Mouse (Mus musculus) heart, embryonic 14.5 days (tissue): Measurements from ENCODE around the gene Gm7029. TPM values are rescaled to one million over a fixed set of nuclear protein-coding genes. Genes with fewer than 3 reads are reported as not detected.

Experiments
- ATAC-seq: fragments of 200-750 bp; cut with Nextera tagmentation; 2 replicates; pipeline ENCODE4 v1.8.0; 2017; ENCODE audit warnings: low read depth, moderate TSS enrichment; ENCODE audit not compliant: insufficient number of reproducible peaks, insufficient read depth, low FRiP score
- H3K27ac ChIP-seq, 2 experiments: fragments of 200-500 bp in 1 of 2; fragments of 300-500 bp in 1 of 2; sonication (generic) in 1 of 2; replicated peaks in 1 of 2; 2 replicates each; pipeline ENCODE4 v1.5.1; 2012 to 2014; ENCODE audit warnings: low read depth in 2 of 2, low read length in 2 of 2, control low read depth in 1 of 2, mild to moderate bottlenecking in 1 of 2, mixed read lengths in 1 of 2; ENCODE audit not compliant: control insufficient read depth in 1 of 2, insufficient read depth in 1 of 2
- H3K27me3 ChIP-seq: fragments of 300-500 bp; sonication (generic); 2 replicates; pipeline ENCODE4 v1.6.1; 2014; ENCODE audit warnings: mild to moderate bottlenecking, low read length, control low read depth; ENCODE audit not compliant: control insufficient read depth, insufficient read depth
- H3K36me3 ChIP-seq: fragments of 300-500 bp; sonication (generic); 2 replicates; pipeline ENCODE4 v1.6.1; 2014; ENCODE audit warnings: mild to moderate bottlenecking, control low read depth, low read length, mixed read lengths; ENCODE audit not compliant: control insufficient read depth, insufficient read depth
- H3K4me1 ChIP-seq, 2 experiments: fragments of 200-500 bp in 1 of 2; fragments of 300-500 bp in 1 of 2; sonication (generic) in 1 of 2; 2 replicates each; pipeline ENCODE4 v1.6.1; 2012 to 2014; ENCODE audit warnings: low read length in 2 of 2, control low read depth in 1 of 2, mixed read lengths in 1 of 2; ENCODE audit not compliant: control insufficient read depth in 2 of 2, insufficient read depth in 2 of 2
- H3K4me2 ChIP-seq: fragments of 300-500 bp; sonication (generic); 2 replicates; pipeline ENCODE4 v1.6.1; 2014; ENCODE audit warnings: mild to moderate bottlenecking, low read length
- H3K4me3 ChIP-seq, 2 experiments: fragments of 200-500 bp in 1 of 2; fragments of 300-500 bp in 1 of 2; sonication (generic) in 1 of 2; 2 replicates each; pipeline ENCODE4 v1.5.1; 2012 to 2014; ENCODE audit warnings: low read length in 2 of 2, mild to moderate bottlenecking in 2 of 2, control low read depth in 1 of 2, low read depth in 1 of 2, moderate library complexity in 1 of 2; ENCODE audit not compliant: control insufficient read depth in 1 of 2, insufficient read depth in 1 of 2
- H3K9ac ChIP-seq: fragments of 300-500 bp; sonication (generic); 2 replicates; pipeline ENCODE4 v1.6.1; 2014; ENCODE audit warnings: mild to moderate bottlenecking, low read length
- H3K9me3 ChIP-seq: fragments of 300-500 bp; sonication (generic); 2 replicates; pipeline ENCODE4 v1.6.1; 2016; ENCODE audit warnings: low read length, control low read depth; ENCODE audit not compliant: control insufficient read depth
- WGBS: fragments of 180-500 bp; shearing (Covaris S2); extraction: QIAGEN DNeasy Blood & Tissue Kit; methylation state at CpG from one replicate; pipeline ENCODE4 v1.1.7; 2014; 5-methylcytosine and 5-hydroxymethylcytosine counted together
- polyA plus RNA-seq: library from polyadenylated mRNA; unstranded; fragments of >200 nt; fragmentation: Nextera tagmentation; extraction: Ambion mirVana; gene quantifications from 2 replicates; pipeline ENCODE4 v1.2.1, GENCODE M21; 2014

The Gm7029 gene
- polyA plus RNA-seq, 1 experiment from 2014 or later = not detected

DNA sequence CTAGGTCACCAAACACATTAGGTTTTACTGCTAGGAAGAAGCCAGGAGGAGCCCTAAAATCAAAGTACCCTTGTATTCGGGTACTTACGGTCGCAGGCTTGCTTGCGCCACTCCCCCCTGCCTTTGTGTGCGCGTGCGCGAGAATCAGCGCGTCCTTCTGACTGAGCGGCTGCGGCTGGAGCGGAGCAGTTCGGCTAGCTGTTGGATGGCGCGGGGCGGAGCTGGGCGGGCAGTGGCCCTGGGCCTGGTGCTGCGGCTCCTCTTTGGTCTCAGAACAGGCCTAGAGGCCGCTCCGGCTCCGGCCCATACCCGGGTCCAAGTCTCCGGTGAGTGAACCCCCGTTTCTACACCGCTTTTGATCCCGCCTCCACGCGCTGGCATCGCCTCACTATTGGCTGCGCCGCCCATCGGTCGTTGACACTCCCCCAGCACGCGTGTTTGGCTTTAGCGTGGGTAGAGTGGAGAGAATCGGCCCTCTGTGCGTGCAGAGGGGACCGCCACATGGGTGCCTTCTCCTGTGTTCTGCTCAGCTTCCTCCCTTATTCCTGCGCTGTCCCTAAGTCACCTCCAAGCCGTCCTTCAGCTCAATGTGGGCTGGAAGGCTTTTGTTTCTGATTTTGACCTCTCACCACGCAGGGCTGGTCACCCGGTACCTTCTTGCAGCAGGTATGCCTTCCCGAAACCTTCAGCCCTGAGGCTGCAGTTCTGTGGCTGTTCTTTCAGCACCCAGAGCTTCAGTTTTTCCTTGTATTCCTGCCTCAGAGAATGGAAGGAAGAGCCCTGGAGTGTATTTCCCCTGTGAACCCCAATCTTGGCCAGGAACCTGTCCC, 30.5 kb upstream of the Gm7029 start, which contains the start of gene Cd320:
Gene Cd320 (plus strand): TSS at position 126 of the 830 bp plus-strand sequence.
- Histone ChIP-seq H3K9me3 (no peaks in the 10 kb centered on the region), H3K36me3 (peaks cover 24% of the 10 kb centered on the region), H3K4me3 (peak within 1 kb of the TSS; percentile 63 to 89), H3K27ac (0 out of 4 replicates have a peak within 1 kb of the TSS, but pooled peaks of 1 of the 2 experiments have one; percentile 19), H3K4me1 (peaks cover 3 to 4% of the 10 kb centered on the region in 2 experiments; a peak in 1 of 4 replicates), H3K9ac (peak within 1 kb of the TSS; percentile 81), H3K4me2 (peak within 1 kb of the TSS; percentile 93), H3K27me3 (no peaks in the 10 kb centered on the region)
- under 1% methylated on average over 45 of the region's 45 CpGs for WGBS
- ATAC-seq = peak; percentile 82

DNA sequence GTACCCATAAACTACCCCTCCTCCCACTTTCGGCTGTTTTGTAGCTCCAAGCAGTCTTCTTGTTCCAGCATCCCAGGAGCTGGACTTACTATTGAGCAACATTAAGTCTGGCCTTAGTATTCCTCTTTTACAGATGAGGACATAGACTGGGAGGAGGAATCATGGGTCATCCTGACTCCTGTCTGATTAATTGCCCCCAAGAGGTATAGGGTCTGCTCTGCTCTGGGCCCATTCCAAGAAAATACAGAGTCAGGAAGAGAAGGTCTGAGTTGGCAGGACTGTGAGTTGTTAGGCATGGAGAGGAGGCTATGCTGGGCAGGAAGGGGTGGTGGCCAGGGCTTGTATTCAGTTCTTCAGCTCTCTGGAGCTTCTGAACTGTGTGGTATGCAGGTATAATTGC, 29.4 kb upstream of the Gm7029 start:
- no peak for ATAC-seq
- WGBS = 76% methylated on average over 1 of the region's 1 CpGs
- peaks cover 3 to 4% of the 10 kb centered on the region in 2 experiments; a peak in 1 of 4 replicates for H3K4me1 ChIP-seq
- no peak overlapping the region for H3K4me3 ChIP-seq
- H3K9me3 ChIP-seq = no peaks in the 10 kb centered on the region
- H3K36me3 ChIP-seq = peaks cover 22% of the 10 kb centered on the region
- no peak overlapping the region for H3K9ac ChIP-seq
- H3K27ac ChIP-seq = no peak overlapping the region
- no peak overlapping the region for H3K4me2 ChIP-seq
- no peaks in the 10 kb centered on the region for H3K27me3 ChIP-seq

DNA sequence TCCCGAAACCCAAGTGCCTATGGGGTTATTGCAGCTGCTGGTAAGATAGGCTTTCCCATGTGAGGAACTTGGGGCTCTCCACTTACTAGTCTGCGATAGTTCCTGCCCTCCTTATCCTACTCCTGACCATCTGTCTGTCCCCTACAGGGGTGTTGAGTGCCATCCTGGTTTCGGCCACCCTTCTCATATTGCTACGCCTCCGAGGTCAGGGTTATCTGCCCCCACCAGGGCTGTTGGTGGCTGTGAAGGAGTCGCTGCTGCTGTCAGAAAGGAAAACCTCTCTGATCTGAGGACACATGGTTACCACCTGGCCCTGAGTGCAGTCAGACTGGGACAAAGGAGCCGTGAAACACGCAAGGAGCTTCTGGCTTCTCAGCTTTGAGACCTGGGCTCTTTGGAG, 25.5 kb upstream of the Gm7029 start:
- H3K4me2 ChIP-seq = no peak overlapping the region
- H3K36me3 ChIP-seq = peaks cover 9% of the 10 kb centered on the region; the same call in 1 of the 2 replicates
- WGBS = 65% methylated on average over 8 of the region's 8 CpGs
- H3K9ac ChIP-seq = no peak overlapping the region
- H3K27me3 ChIP-seq = no peaks in the 10 kb centered on the region
- no peak for ATAC-seq
- no peak overlapping the region for H3K27ac ChIP-seq
- no peak overlapping the region for H3K4me3 ChIP-seq
- no peaks in the 10 kb centered on the region for H3K9me3 ChIP-seq
- H3K4me1 ChIP-seq = peaks cover 3 to 4% of the 10 kb centered on the region in 2 experiments; a peak in 1 of 4 replicates

DNA sequence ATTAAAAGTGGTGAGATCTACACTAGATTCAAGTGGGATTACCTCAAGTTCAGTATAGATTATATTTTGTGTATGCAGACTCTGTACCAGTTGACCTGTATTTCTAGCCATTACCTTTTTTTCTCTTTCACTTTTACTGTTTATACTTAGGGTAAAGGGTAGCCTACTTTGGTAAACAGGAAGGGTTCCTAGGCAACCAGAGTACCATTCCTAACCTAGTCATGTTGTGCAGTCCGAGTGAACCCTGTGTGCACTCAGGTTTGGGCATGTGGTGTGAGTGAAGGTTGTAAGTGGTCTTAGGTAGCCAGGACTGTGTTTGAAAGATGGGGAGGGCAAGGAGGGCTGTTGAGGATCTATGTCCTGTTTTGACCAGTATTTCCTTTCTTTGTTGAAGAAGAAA, 22.3 kb upstream of the Gm7029 start:
- H3K9ac ChIP-seq = no peak overlapping the region
- H3K4me2 ChIP-seq = no peak overlapping the region
- no peaks in the 10 kb centered on the region for H3K9me3 ChIP-seq
- H3K27ac ChIP-seq = no peak overlapping the region
- H3K4me1 ChIP-seq = no peaks in the 10 kb centered on the region
- H3K36me3 ChIP-seq = peaks cover 9% of the 10 kb centered on the region; the same call in 1 of the 2 replicates
- H3K27me3 ChIP-seq = no peaks in the 10 kb centered on the region
- H3K4me3 ChIP-seq = no peak overlapping the region
- WGBS = 56% methylated on average over 1 of the region's 1 CpGs
- no peak for ATAC-seq

DNA sequence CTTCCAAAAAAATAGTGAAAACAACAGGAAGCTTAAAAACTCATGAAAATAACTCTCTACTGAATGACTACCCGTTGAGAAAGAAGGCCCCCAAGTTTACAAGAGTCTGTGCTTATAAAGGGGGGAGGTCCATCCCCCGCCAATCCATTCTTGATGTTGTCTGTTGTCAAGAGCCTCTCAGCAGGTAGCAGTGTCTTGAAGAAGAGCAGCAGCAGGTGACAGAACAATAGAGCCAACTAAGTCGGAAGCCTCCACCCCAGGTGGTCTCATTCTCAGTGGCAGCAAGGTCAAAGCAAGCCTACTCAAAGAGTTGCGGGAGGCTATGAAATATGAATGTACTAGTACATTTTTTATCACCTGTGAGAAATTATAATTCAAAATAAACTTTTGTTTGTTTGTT, 15.8 kb upstream of the Gm7029 start:
- H3K4me1 ChIP-seq = no peaks in the 10 kb centered on the region
- no peak overlapping the region for H3K4me2 ChIP-seq
- H3K27me3 ChIP-seq = no peaks in the 10 kb centered on the region
- ATAC-seq = no peak
- H3K4me3 ChIP-seq = no peak overlapping the region
- H3K9me3 ChIP-seq = no peaks in the 10 kb centered on the region; the same call in 1 of the 2 replicates
- H3K9ac ChIP-seq = no peak overlapping the region
- no peaks in the 10 kb centered on the region for H3K36me3 ChIP-seq
- WGBS = 80% methylated on average over 4 of the region's 4 CpGs
- no peak overlapping the region for H3K27ac ChIP-seq

DNA sequence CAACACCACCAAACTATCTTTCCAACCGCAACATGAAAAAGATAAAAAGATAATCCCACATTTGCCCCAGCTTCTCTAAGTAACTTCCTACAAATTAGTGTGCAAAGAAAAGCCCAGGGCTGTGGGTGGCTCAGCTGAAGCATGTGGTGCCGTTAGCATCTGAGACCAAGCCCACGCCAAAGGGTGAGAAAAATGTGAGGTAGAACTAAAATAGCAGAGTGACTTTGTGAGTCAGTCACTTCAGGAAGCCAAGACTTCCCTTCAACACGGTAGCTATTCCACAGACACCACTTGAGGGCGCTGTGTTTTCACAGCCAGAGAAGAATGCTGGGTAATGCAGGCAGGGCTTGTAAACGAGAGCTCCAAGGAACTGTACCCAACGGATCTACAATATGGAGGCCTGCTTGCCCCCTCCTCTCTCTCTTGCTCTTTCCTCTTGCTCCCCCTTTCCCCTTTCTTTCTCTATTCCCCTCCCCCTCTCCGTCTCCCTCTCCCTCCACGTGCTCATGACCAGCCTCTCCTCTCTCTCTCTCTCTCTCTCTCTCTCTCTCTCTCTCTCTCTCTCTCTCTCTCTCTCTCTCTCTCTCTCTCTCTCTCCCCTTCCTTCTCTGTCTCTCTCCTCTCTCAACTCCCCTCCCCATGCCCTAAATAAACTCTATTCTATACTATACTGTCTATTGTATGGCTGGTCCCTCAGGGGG, 8.2 kb upstream of the Gm7029 start:
- H3K4me2 ChIP-seq = 0 out of 2 replicates have a peak overlapping the region, but pooled peaks have one; percentile 18
- WGBS = 21% methylated on average over 7 of the region's 9 CpGs
- H3K9me3 ChIP-seq = no peaks in the 10 kb centered on the region
- H3K4me3 ChIP-seq = no peak overlapping the region
- H3K9ac ChIP-seq = 0 out of 2 replicates have a peak overlapping the region, but pooled peaks have one; percentile 21
- no peaks in the 10 kb centered on the region; a peak in 1 of 4 replicates for H3K4me1 ChIP-seq
- no peaks in the 10 kb centered on the region for H3K36me3 ChIP-seq
- no peak for ATAC-seq
- no peak overlapping the region for H3K27ac ChIP-seq
- no peaks in the 10 kb centered on the region for H3K27me3 ChIP-seq

DNA sequence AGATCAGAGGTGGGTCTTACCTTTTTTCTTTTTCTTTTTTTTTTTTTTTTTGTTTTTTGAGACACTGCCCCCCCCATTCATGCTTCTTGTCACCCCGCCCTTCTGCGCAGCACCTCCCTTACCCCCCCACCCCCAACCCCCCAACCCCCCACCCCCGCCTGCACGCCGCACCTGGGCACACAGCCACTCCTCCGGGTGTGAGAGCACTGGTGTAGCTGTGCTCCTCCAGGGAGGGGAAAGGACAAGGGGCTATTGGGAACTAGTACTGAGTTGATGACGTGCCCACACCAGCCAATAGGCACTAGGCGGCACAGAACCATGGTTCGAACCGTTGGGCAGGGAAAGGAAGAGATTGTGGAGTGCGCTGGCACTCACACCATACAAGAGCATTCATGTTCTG, 774 bp downstream of the Gm7029 start:
- Histone ChIP-seq H3K4me2 (no peak overlapping the region), H3K9me3 (no peaks in the 10 kb centered on the region), H3K36me3 (peaks cover 36% of the 10 kb centered on the region), H3K4me3 (no peak overlapping the region), H3K4me1 (no peaks in the 10 kb centered on the region), H3K9ac (no peak overlapping the region), H3K27me3 (no peaks in the 10 kb centered on the region), H3K27ac (no peak overlapping the region)
- no peak for ATAC-seq
- WGBS = 78% methylated on average over 11 of the region's 11 CpGs
